Mouse (Mus musculus) olfactory bulb, adult 2 months (tissue): ENCODE data around the gene F11r.
"Not testable (repeated sequence)": the region's sequence is repeated elsewhere in the genome, so short reads cannot be mapped to it uniquely, and the experiment has no call there.

Experiments used
- CTCF ChIP-seq: fragments of 200-500 bp; IDR thresholded peaks from 2 replicates; pipeline ENCODE4 v1.5.1; 2012; ENCODE audit warnings: low read depth, mild to moderate bottlenecking, low read length, moderate library complexity; ENCODE audit not compliant: insufficient read depth
- POLR2A ChIP-seq: fragments of 200-500 bp; IDR thresholded peaks from 2 replicates; pipeline ENCODE4 v1.6.1; 2012; ENCODE audit warnings: mild to moderate bottlenecking, low read depth, low read length, moderate library complexity; ENCODE audit not compliant: insufficient read depth

GRCm38 (mm10) chr1:171471941-171472340, 34.6 kb downstream of the F11r start:
- TF ChIP-seq POLR2A, CTCF: not testable (repeated sequence)
